Mouse (Mus musculus) ovary, postnatal 14 days (tissue): ENCODE results near the gene Acadm.

ENCODE experiments used
- DNase-seq: peaks from one replicate; pipeline ENCODE4 v3.0.0; 2022; ENCODE audit warnings: low spot score

Acadm gene

DNA sequence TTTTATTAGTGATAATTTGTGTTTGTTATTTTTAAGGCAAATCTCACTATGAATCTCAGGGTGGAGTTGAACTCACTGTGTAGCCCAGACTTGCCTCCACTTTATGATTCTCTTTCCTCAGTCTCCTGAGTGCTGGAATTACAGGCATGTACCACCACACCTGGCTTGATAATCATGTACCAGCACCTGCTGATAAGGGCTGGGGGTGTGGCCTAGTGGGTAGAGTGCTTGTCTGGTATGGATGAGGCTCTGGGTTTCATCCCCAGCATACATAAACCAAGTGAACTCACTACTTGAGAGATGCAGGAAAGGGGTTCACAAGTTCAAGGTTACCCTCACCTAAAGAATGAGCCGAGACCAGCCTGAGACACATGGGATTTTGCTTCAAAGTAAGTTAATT, 42.5 kb downstream of the Acadm start:
- DNase-seq: no peak

DNA sequence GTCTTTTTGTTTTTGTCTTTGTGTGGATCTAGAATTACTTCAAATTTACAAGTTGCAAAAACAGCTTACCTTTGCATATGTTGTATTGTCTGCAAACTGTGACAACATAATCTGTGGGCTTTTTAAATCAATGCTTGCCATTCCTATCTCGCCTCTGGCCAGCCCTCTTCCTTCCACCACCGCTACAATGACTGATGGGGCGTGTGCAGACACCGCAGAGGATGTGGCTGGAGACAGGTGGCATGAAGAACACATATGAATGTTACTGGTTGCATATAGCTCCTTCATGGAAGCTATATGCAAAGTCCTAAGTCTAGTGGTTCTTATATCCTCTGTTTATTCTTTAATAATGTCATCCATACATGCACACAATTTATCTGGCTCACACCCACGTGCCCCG, 47.2 kb downstream of the Acadm start:
- no peak for DNase-seq

DNA sequence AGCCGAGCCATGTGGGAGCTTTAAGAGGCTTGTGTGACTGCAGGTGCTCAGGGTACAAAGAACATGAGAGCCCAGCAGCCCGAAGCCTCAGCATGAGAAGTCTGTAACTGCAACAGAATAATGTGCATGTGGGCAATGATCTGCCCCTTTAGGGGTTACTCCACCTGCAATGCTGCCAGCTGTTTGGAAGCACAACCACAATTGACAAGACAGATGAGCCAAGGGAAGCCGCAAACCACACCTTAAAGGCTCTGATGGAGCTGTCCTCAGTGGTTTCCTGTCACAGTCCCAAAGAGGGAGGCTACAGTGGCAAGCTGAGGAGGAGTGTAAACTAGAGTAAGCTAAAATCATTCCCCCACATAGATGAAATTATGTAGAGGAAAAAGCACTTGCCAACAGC, 49.0 kb downstream of the Acadm start:
- DNase-seq: no peak

DNA sequence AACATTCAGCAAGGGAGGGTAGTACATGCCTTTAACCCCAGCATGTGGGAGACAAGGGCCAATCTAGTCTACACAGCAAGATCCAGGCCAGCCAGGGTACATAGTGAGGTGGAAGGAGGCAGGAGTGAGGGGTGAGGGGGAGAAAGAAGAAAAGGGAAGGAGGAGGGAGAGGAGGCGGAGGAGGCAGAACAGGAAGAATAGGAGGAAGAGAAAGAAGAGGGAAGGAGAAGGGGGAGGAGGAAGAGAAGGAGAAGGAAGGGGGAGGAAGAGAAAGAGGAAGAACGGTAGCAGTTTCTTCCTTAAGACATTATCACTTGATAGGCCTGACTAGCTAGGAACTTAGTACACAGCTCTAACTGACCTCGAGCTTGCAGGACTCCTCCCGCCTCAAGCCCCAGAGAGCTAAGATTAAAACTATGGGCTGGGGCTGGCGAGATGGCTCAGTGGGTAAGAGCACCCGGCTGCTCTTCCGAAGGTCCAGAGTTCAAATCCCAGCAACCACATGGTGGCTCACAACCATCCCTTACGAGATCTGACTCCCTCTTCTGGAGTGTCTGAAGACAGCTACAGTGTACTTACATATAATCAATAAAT, 55.1 kb downstream of the Acadm start:
- no peak for DNase-seq

- no peak for DNase-seq
Measured at GRCm38 (mm10) chr3:153888141-153888540, 56.3 kb downstream of the Acadm start.

- DNase-seq: no peak
Measured at GRCm38 (mm10) chr3:153886296-153886695, 58.1 kb downstream of the Acadm start.
